Mouse (Mus musculus) MEL (cell line): ENCODE measurements around the gene Best3. TPM values are rescaled to one million over a fixed set of nuclear protein-coding genes. Genes with fewer than 3 reads are reported as not detected.

Experiments
- DNase-seq: peaks from one replicate; pipeline ENCODE4 v3.0.0; 2011; ENCODE audit warnings: low read depth, low spot score
- H3K27ac ChIP-seq: 2 replicates; pipeline ENCODE4 v1.5.1; 2012; ENCODE audit warnings: low read depth, mild to moderate bottlenecking, control low read depth, low read length, moderate library complexity; ENCODE audit not compliant: control insufficient read depth
- H3K27me3 ChIP-seq, 2 experiments: fragments of 150-350 bp in 1 of 2; sonication (generic) in 1 of 2; 2 replicates each; pipeline ENCODE4 v1.6.1; 2012; ENCODE audit warnings: low read length in 2 of 2, mild to moderate bottlenecking in 2 of 2, improper control_type of control experiment in 1 of 2, moderate library complexity in 1 of 2; ENCODE audit not compliant: insufficient read depth in 2 of 2, control insufficient read depth in 1 of 2
- H3K36me3 ChIP-seq, 2 experiments: 2 replicates each; pipeline ENCODE4 v1.6.1; 2012 to 2014; ENCODE audit warnings: low read length in 2 of 2, improper control_type of control experiment in 1 of 2, inconsistent platforms in 1 of 2, mild to moderate bottlenecking in 1 of 2; ENCODE audit not compliant: insufficient read depth in 2 of 2, control insufficient read depth in 1 of 2
- H3K4me1 ChIP-seq, 2 experiments: fragments of 150-350 bp in 1 of 2; sonication (generic) in 1 of 2; 2 replicates each; pipeline ENCODE4 v1.6.1; 2012; ENCODE audit warnings: low read length in 2 of 2, improper control_type of control experiment in 1 of 2, mild to moderate bottlenecking in 1 of 2; ENCODE audit not compliant: insufficient read depth in 2 of 2, control insufficient read depth in 1 of 2
- H3K4me3 ChIP-seq, 2 experiments: fragments of 150-350 bp in 1 of 2; sonication (generic) in 1 of 2; 2 replicates each; pipeline ENCODE4 v1.5.1; 2012; ENCODE audit warnings: low read depth in 2 of 2, low read length in 2 of 2, mild to moderate bottlenecking in 2 of 2, moderate library complexity in 2 of 2, control low read depth in 1 of 2, improper control_type of control experiment in 1 of 2; ENCODE audit not compliant: control insufficient read depth in 1 of 2, insufficient read depth in 1 of 2
- H3K79me2 ChIP-seq: 2 replicates; pipeline ENCODE4 v1.6.1; 2012; ENCODE audit warnings: mild to moderate bottlenecking, low read length, moderate library complexity; ENCODE audit not compliant: control insufficient read depth, poor library complexity, insufficient read depth
- H3K9ac ChIP-seq: 2 replicates; pipeline ENCODE4 v1.6.1; 2012; ENCODE audit warnings: low read depth, mild to moderate bottlenecking, control low read depth, low read length, moderate library complexity; ENCODE audit not compliant: control insufficient read depth, poor library complexity, severe bottlenecking
- H3K9me3 ChIP-seq: fragments of 150-350 bp; sonication (generic); replicated peaks from 2 replicates; pipeline ENCODE4 v1.6.1; 2012; ENCODE audit warnings: mild to moderate bottlenecking, low read length, improper control_type of control experiment, moderate library complexity; ENCODE audit not compliant: insufficient read depth
- CHD1 ChIP-seq: IDR thresholded peaks from 2 replicates; pipeline ENCODE4 v1.6.1; 2012; ENCODE audit warnings: low read depth, mild to moderate bottlenecking, inconsistent platforms, low read length, improper control_type of control experiment
- CHD2 ChIP-seq: IDR thresholded peaks from 2 replicates; pipeline ENCODE4 v1.6.1; 2011; ENCODE audit warnings: low read length, improper control_type of control experiment
- E2F4 ChIP-seq: IDR thresholded peaks from 2 replicates; pipeline ENCODE4 v1.6.1; 2011; ENCODE audit warnings: low read depth, low read length, improper control_type of control experiment, borderline replicate concordance
- ELF1 ChIP-seq: IDR thresholded peaks from 2 replicates; pipeline ENCODE4 v1.6.1; 2014; ENCODE audit warnings: low read depth, mild to moderate bottlenecking, inconsistent platforms, low read length, improper control_type of control experiment, moderate library complexity
- GABPA ChIP-seq: IDR thresholded peaks from 2 replicates; pipeline ENCODE4 v1.6.1; 2012; ENCODE audit warnings: low read depth, mild to moderate bottlenecking, inconsistent platforms, low read length, improper control_type of control experiment, moderate library complexity
- HCFC1 ChIP-seq: IDR thresholded peaks from 2 replicates; pipeline ENCODE4 v1.6.1; 2012; ENCODE audit warnings: low read depth, mild to moderate bottlenecking, inconsistent platforms, low read length, improper control_type of control experiment, moderate library complexity
- MYB ChIP-seq: IDR thresholded peaks from 2 replicates; pipeline ENCODE4 v1.6.1; 2011; ENCODE audit warnings: mild to moderate bottlenecking, low read depth, low read length, improper control_type of control experiment
- NELFE ChIP-seq: IDR thresholded peaks from 2 replicates; pipeline ENCODE4 v1.6.1; 2011; ENCODE audit warnings: low read depth, low read length, improper control_type of control experiment
- POLR2AphosphoS5 ChIP-seq: IDR thresholded peaks from 2 replicates; pipeline ENCODE4 v1.6.1; 2012; ENCODE audit warnings: low read depth, borderline replicate concordance, mild to moderate bottlenecking, inconsistent platforms, low read length, moderate library complexity, mixed read lengths
- SIN3A ChIP-seq: IDR thresholded peaks from 2 replicates; pipeline ENCODE4 v1.6.1; 2012; ENCODE audit warnings: low read length, improper control_type of control experiment, inconsistent platforms
- UBTF ChIP-seq: IDR thresholded peaks from 2 replicates; pipeline ENCODE4 v1.6.1; 2012; ENCODE audit warnings: low read depth, mild to moderate bottlenecking, inconsistent platforms, low read length, improper control_type of control experiment, moderate library complexity, borderline replicate concordance; ENCODE audit not compliant: insufficient read depth
- USF1 ChIP-seq: IDR thresholded peaks from 2 replicates; pipeline ENCODE4 v1.6.1; 2014; ENCODE audit warnings: low read depth, mild to moderate bottlenecking, inconsistent platforms, low read length, improper control_type of control experiment, moderate library complexity
- ZNF384 ChIP-seq: IDR thresholded peaks from 2 replicates; pipeline ENCODE4 v1.6.1; 2012; ENCODE audit warnings: low read depth, mild to moderate bottlenecking, inconsistent platforms, low read length, improper control_type of control experiment
- polyA plus RNA-seq, 2 experiments: library from polyadenylated mRNA; stranded (reverse) in 1 of 2; unstranded in 1 of 2; fragments of >175 nt in 1 of 2; fragments of >200 nt in 1 of 2; gene quantifications; 2 replicates each; pipeline versions ENCODE4 v1.2.1 to v1.2.4; 2012; ENCODE audit warnings: low replicate concordance in 2 of 2, low read depth in 1 of 2; ENCODE audit not compliant: insufficient read length in 2 of 2, insufficient read depth in 1 of 2, missing spikeins in 1 of 2
- total RNA-seq: library from RNA; depleted of rRNA; stranded (reverse); fragments of 300-350 nt; gene quantifications from 2 replicates; pipeline ENCODE4 v1.2.3, GENCODE M21; 2012

Best3 gene
- total and polyA plus RNA-seq, 3 experiments = not detected

DNA sequence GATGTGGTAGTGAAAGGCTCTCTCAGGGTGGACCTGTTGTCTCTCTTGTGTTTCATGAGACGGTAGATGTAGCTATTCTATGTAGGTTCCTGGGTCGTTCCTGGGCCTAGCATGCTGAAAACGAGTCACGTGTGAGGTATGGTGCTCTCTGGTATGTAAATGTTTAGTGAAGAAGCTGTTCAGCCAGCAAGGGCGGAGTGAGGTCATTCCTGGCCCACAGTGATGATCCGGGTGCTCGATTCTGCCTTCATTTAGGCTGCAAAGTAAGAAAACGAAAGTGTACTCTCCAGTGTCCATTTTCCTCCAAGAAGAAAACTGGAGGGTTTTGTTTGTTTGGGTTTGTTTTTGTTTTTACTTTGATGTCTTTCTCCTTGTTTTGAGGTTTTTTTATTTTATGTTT is 7.9 kb downstream of the Best3 start:
- Histone ChIP-seq H3K9me3 (no peaks in the 10 kb centered on the region), H3K4me3 (no peak overlapping the region)
- no peak for TF ChIP-seq USF1
- TF ChIP-seq HCFC1 = no peak
- TF ChIP-seq UBTF = no peak
- no peak for TF ChIP-seq ZNF384
- TF ChIP-seq SIN3A = no peak
- TF ChIP-seq NELFE = no peak
- no peak for TF ChIP-seq GABPA
- TF ChIP-seq MYB = no peak
- no peak for TF ChIP-seq CHD1

GRCm38 (mm10) chr10:116995162-116995561 is 9.0 kb downstream of the Best3 start:
- no peak for DNase-seq
- Histone ChIP-seq H3K27ac (no peak overlapping the region), H3K36me3 (no peaks in the 10 kb centered on the region), H3K79me2 (no peaks in the 10 kb centered on the region), H3K9me3 (no peaks in the 10 kb centered on the region), H3K27me3 (peaks cover 0 to 2% of the 10 kb centered on the region in 2 experiments; a peak in 1 of 4 replicates), H3K4me1 (no peaks in the 10 kb centered on the region), H3K9ac (no peak overlapping the region), H3K4me3 (no peak overlapping the region)
- no peak for TF ChIP-seq ELF1
- TF ChIP-seq CHD1 = no peak
- TF ChIP-seq CHD2 = no peak

More for the DNA sequence above, 7.9 kb downstream of the Best3 start:
- DNase-seq = no peak
- H3K27me3 ChIP-seq = peaks cover 0 to 3% of the 10 kb centered on the region in 2 experiments; a peak in 2 of 4 replicates
- H3K4me1 ChIP-seq = no peaks in the 10 kb centered on the region
- no peak overlapping the region for H3K9ac ChIP-seq
- H3K79me2 ChIP-seq = no peaks in the 10 kb centered on the region
- no peaks in the 10 kb centered on the region for H3K36me3 ChIP-seq
- H3K27ac ChIP-seq = no peak overlapping the region

GRCm38 (mm10) chr10:116995584-116996235 is 9.6 kb downstream of the Best3 start:
- H3K9me3 ChIP-seq = no peaks in the 10 kb centered on the region
- DNase-seq = no peak
- H3K27me3 ChIP-seq = peaks cover 0 to 2% of the 10 kb centered on the region in 2 experiments; a peak in 1 of 4 replicates
- TF ChIP-seq GABPA (no peak), POLR2AphosphoS5 (no peak), E2F4 (no peak)
- no peak overlapping the region for H3K27ac ChIP-seq
- H3K79me2 ChIP-seq = no peaks in the 10 kb centered on the region
- no peaks in the 10 kb centered on the region for H3K36me3 ChIP-seq
- no peaks in the 10 kb centered on the region for H3K4me1 ChIP-seq
- H3K4me3 ChIP-seq = no peak overlapping the region
- H3K9ac ChIP-seq = no peak overlapping the region
